Mouse (Mus musculus) heart, adult 9 months (tissue): Measurements from ENCODE around the gene Rapgef3.

Experiments
- DNase-seq, 2 experiments: peaks; one replicate each; pipeline ENCODE4 v3.0.0; 2022; ENCODE audit warnings: low spot score in 2 of 2

Rapgef3 gene

DNA sequence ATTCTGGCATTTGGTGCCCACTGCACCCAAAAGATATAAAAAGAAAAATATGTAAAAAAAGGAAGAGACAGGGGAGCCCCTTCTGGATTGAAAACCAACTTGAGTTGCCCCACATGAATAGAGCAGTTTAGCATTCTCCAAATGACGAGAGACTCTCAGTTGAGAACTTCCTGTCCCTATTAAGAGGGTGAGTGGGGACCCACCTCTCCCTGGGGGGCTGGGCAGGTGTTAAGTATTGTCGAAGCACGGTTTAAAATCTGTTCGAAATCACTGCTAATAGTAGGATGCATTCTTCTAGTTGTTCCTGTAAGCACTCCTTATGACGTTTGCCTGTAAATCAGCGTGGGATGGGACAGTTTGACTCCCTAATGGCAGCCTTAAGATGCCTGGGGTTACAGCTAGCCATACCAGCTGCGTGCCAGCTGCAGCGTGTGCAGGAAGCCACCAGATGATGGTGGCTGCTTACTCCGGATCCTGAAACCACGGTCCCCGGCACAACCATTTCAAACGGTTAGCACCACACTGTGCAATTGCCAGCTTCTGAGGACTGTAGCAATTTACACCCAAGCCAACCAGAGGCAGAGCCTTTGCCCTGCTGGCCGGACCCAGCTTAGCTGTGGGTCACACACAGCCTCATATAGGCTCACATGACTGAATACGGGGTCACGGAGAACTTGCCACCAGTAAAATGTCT lies 46.6 kb downstream of the Rapgef3 start:
- no peak for DNase-seq

- peak; percentile 52 to 73 for DNase-seq
Observed at GRCm38 (mm10) chr15:97720026-97720675, 47.6 kb downstream of the Rapgef3 start.

GRCm38 (mm10) chr15:97719494-97719893 lies 48.3 kb downstream of the Rapgef3 start:
- DNase-seq, result no peak

GRCm38 (mm10) chr15:97718535-97719155 lies 49.1 kb downstream of the Rapgef3 start:
- DNase-seq, result no peak

DNA sequence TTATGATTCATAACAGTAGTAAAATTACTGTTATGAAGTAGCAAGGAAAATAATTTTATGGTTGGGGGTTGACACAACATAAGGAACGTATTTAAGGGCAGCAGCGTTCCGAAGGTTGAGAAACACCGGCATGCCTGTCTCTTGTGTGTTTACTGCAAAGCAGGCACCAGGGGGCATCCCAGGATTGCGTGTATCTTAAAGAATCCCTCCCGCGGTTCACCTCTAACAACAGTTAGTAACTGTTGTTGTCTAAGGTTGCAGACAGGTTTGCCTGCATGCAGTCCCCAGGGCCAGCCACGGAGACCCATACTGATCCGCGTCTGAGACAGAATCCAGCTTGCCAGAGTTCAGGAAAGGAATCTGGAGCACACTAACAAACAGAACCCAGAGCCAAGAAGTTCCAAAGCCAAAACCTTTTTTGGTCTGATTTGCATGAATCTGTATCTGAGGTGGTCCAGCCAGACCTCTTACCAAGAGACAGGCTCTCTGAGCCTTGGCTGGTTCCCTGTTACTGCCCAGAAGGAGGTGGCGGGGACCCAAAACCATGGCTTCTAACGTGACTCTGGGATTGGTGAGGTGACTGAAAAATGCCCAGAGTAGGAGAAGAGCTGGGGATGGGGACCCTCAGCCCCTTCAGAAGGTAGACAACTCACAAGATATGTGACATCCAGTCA lies 49.8 kb downstream of the Rapgef3 start:
- peak; percentile 34 to 62 for DNase-seq

GRCm38 (mm10) chr15:97716782-97717181 lies 51.0 kb downstream of the Rapgef3 start:
- DNase-seq, result no peak

- DNase-seq, result no peak
Observed at GRCm38 (mm10) chr15:97715734-97716133, 52.0 kb downstream of the Rapgef3 start.

GRCm38 (mm10) chr15:97715083-97715482 lies 52.7 kb downstream of the Rapgef3 start:
- no peak for DNase-seq

DNA sequence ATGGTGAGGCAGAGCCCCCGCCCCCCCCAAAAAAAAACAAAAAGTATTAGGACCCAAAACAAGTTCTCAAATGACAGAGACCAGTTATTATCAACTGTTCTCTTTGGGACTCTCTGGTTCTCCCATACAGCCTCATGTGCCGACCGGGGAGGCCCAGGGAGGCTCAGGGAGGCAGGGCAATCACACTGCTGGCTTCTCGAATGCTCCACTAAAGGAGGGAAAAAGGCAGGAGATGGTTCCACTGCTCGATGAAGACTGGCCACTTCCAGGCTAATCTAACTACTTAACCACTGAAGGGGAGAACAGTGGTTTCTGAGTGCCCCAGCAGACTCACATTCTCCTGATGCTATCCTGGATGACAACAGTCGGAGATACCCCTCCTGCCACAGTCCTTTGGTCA lies 55.2 kb downstream of the Rapgef3 start:
- DNase-seq, result no peak

DNA sequence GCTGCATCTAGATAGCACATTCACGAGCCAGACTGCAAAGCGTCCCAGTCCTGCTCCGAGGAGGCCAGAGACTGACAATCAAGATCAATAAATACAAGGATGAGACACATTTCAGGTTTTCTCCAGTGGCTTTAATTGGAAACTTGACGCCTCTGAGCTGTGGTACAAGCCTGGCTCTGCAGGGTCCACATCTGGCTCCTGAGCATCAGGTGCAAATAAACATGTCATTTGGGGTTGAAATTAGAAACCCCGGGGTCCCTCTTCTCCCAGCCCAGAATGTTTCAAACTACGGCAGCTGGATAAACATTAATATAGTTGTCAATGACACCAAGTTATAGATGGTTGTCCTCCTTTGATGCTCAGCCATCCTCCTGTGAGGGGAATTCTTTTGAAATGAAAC lies 56.9 kb downstream of the Rapgef3 start:
- no peak for DNase-seq

GRCm38 (mm10) chr15:97705211-97706050 lies 62.3 kb downstream of the Rapgef3 start, which contains the start of gene Rpap3:
Rpap3 (minus strand) TSS chr15:97705825.
- peak; percentile 84 to 85 for DNase-seq

DNA sequence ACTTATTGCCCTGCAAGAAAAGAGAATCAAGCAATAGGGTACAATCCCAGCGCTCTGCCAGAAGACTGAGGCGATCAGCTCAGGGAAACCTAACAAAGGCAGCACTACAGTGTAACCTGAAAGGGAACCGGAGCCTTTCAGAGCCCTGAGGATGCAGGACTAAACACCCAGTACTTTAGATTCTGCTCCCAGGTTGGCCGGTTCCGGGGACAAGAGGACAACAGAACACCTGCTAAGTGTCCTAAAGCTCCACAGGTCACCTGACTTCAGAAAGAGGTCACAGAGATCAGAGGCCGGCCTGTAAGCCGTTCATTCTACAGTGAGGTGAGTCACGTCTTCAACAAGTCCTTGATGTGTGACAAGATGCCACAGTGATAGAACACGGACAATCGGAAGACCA lies 71.2 kb downstream of the Rapgef3 start:
- no peak for DNase-seq
